Mouse (Mus musculus): ENCODE data around the gene Nufip2.

The Nufip2 gene

DNA sequence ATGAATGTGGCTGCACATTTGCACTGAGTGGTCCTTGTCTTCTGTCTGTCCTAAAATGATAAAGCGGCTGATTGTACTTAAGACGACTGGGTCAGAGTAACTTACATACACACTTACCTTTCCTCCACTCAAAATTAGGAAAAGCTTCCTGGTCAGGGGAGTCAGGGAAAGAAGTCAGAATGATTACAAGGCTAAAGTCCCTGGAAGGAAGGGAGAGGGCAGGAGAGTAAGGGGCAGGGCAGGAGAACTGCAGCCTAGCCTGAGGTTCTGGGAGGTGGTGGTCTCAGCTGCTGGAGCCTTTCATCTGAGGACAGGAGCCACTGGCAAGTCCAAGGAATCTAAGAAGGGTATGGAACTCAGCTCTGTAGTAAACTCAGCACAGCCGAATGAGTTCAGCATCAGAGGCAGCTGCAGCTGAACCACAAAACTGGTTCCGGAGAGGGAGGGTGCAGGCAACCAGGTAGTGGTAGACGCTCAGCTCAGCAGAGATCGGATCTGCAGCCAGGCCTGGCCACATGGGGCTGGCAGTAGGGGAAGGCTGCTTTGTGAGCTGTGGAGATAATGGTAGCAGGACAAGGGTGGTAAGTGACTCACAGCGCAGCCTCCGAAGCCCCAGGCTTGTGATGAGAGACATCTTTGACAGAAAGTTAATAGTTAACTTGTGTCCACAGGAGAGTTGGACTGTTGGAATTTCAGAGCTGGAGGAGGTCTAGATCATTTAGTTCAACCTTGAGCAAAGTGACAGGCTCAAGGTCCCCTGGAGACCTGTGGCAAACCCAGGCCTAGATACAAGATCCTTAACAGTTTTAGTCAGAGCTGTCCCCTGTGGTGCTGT is 86.1 kb downstream of the Nufip2 start:
- DNase-seq, result no peak

DNA sequence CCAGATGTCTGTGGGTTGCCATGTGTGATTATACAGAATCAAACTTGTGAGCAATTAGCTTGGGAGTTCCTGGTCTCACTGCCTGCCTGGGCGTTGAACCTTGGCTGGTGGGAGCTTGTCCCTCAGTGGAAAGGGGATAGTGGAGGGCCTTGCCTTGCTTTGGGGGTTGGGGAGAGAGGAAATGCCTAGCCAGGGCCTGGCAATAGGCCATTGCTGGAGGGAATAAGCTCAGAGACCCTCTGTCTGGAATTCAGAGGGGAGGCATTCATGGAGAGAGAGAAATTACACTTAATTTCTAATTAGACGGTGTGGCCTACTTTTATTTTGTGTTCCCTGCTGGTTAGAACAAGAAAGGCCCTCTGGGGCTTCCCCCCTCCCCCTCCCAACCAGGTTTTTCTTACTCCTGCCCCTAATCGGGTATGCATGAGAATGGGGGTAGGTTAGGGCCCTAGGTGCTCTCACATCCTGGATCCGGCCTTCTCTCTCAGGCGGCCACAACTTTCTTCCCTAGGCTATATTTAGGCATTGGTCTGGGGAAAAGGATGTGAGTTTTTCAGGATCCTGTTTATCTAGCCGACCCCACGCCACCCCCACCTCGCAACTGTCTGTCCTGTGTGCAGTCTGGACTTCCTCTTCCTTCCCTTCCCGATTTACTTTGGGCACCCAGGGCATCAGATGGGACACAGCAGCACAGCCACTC is 89.9 kb downstream of the Nufip2 start:
- no peak for DNase-seq

DNA sequence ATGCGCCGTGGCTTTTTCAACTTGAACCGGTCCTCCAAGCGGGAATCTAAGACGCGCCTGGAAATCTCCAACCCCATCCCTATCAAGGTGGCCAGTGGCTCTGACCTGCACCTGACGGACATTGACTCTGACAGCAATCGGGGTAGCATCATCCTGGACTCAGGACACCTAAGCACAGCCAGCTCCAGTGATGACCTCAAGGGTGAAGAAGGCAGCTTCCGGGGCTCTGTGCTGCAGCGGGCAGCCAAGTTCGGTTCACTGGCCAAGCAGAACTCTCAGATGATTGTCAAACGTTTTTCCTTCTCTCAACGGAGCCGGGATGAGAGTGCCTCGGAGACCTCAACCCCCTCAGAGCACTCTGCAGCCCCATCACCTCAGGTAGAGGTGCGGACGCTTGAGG is 91.5 kb downstream of the Nufip2 start:
- no peak for DNase-seq

DNA sequence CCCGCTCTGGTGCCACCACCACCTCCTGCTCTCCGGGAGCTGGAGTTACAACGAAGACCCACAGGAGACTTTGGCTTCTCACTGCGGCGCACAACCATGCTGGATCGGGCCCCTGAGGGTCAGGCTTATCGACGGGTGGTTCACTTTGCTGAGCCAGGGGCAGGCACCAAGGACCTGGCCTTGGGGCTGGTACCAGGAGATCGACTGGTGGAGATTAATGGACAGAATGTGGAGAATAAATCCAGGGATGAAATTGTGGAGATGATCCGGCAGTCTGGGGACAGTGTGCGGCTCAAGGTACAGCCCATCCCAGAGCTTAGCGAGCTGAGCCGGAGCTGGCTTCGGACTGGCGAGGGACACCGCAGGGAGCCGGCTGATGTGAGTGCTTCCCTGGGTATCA is 92.0 kb downstream of the Nufip2 start:
- no peak for DNase-seq

DNA sequence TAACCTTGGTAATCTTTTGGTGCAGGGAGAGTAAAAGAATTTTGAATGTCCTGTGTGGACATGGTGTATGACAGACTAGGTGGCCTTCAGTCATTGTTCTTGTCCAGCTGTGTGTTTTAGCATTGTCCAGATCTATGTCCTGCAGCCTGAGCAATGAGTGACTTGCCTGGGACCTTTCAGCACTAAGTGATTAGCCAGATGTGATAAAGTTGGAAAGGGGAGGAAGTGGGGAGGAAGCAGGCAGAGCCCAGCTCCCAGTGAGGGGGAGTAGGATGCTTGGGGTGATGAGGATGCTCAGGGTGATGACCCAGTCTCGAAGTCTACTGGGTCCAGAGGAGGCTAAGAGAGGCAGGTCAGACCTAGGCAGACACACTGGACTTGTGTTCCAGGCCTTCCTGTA is 93.3 kb downstream of the Nufip2 start:
- DNase-seq, result no peak

DNA sequence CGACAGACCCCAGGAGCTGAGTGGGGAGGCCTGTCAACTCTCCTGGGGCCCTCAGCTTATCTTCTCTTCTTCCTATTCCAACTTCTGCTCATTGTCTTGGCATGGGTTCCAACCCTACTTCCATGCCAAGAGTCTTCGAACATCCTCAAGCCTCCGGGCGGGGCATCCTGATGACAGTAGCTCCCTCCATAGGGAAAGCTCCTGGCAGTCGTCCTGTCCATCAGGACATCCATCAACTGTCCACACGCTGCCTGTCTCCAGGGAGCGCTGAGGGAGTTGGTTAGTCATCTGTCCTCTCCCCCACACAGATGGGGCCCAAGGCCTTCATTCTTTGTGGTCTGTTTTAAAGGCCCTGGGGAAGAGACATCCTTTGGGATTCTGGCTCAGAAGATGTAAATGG is 95.1 kb downstream of the Nufip2 start:
- peak; percentile 49 for DNase-seq

- peak; percentile 35 for DNase-seq
These were observed 96.3 kb downstream of the Nufip2 start for GRCm38 (mm10) chr11:77782104-77782815.

DNA sequence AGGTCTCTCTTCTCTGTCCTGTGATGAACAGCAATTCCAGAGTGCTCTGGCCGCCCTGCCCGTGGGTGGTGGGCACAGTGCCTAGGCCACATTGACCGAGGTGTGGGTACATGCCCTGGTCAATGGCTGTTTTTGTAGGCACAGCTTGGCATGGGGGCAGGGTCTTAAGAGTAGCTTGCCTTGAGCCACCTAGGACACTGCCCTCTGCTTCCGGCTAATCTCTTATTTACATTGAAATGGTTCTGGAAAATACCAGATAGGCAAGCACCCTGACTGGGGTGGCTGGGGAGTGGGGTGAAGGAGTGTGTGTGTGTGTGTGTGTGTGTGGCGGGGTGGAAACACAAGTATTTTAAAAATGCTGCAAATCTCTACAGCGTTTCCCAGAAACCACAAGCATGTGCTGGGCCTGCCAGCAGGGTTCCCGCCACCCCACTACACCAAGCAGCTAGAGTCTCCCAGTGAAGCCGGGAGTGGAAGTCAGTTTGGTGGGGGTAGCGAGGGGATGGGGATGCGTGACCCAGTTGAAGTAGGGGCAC is 97.3 kb downstream of the Nufip2 start:
- DNase-seq, result peak; percentile 39

DNA sequence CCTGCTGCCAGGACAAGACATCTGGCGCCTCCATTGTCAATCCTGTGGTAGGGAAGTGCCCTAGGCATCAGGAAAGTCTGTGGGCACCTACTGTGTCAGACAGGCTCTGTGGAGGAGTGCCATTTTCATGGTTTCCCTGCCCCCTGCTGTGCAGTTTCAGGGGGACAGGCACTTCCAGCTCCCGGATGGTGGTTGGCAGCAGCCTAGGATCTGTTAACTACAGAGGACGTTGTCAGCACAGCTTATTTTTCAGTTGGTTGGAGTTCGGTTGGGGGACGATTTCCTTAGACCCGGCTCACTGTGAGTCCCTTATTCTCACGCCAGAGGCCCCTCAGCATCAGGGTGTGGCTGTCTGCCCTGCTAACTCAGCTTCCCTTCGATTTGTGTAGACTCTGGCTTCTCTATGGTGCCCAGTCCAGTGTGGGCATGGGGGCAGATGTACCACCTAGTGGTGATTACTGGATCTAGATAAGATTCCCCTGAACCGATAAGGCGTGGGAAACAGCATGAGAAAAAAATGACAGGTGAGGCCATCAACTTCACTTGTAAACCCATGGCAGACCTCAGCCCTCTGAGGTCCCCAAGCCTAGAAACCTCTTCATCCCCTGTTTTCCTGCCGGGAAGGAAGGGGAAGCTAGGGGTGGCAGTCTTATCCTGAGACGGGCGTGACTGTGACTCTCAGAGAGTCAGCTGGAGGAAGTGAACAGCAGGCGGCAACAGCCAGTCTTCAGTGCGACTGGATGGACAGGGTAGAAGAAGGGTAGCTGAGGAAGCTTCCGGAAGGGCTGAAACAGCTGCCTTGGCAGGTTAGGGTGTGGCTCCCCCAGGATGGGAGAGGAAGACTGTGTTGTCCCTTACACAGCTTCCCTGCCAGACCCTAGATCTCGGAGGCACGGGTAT is 98.0 kb downstream of the Nufip2 start:
- peak; percentile 47 for DNase-seq

GRCm38 (mm10) chr11:77784894-77785293 is 98.9 kb downstream of the Nufip2 start:
- DNase-seq, result no peak

GRCm38 (mm10) chr11:77785396-77785767 is 99.4 kb downstream of the Nufip2 start:
- DNase-seq, result no peak

DNA sequence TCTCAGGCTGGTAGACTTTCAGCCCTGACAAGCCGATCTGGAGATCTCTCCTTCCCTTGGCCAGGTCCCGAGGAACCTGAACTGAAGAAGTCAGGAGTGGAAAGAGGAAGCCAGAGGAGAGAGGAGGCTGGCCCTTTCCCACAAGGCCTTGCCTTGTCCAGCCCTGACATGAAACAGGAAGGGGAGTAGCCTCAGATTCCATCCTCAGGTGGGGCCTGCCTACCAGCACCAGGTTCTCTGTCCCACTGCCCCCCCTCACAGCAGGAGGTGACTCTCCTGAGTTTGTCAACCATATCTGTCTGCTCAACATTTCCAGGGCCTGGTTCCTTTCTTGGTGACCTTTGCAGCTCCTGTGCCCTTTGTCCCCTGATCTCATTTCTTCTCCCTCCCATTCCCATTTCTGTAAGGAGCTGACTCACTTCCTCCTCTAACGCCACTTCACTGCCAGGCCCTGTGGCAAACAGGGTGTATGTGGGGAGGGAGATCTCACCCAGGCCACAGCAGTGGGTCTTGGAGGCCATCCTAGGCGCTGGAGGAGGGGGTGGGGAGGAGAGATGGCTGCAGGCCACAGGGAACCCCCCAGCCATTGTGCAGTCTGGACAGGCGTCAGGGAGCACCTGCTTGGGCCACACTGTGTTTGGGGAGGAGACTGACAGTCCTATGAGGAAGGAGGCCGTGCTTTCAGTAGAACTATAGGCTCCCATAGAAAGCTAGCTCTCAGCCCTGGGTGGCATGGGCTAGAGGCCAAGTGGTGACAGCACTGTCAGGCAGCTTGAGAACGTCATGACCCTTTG is 100.0 kb downstream of the Nufip2 start:
- DNase-seq, result peak; percentile 52

DNA sequence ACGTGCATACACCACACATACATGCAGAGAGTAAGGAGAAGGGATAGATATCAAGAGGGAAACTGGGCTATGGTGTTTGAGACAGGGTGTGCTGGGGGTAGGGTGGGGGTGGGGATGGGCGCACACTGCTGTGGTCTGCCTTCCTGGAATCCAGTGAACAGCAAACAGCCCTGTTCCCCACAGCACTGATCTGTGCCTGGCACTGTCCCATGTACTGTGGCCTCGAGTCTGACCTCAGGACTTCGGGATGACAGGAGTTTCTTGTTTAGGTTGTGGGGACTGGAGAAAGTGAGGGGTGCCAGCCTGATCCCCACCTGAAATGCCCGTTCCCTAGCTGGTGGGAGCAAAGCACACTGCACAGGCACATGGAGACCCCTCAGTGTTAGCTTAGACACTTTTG is 101.8 kb downstream of the Nufip2 start, which contains the start of gene Gm10277:
TSS of gene Gm10277 (minus strand) at position 41 of the 400 bp plus-strand sequence.
- DNase-seq, result no peak

DNA sequence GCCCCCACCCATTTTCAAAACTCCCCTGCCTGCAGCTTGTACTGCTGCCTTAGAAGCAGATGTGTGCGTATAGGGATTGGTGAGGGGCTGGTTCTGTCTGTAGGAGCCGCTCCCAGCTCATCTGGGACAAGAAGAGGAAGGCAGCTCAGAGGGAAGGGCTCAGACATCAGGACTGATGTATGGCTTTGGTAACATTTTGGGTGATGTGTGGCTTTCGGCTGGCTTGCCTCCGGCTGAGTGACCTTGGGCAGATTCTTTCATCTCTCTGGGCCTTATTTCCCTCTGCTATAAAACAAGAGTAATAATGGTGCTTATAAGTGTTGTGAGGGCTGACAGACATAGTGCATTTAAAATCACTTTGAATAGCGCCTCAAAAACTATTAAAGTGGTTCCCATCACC is 103.6 kb downstream of the Nufip2 start:
- no peak for DNase-seq

- DNase-seq, result no peak
These were observed 104.3 kb downstream of the Nufip2 start for GRCm38 (mm10) chr11:77790286-77790685.

- DNase-seq, result no peak
These were observed 105.3 kb downstream of the Nufip2 start for GRCm38 (mm10) chr11:77791241-77791727.

Measured in cerebellum, adult 8-10 months (tissue).